In genomic region chr2:43862709-43863108, GRCm38 (mm10) we compare ENCODE assay signal across 31 mouse cellular contexts.
DNase-seq lines count a peak whose midpoint lies in the region; ATAC-seq and TF ChIP-seq lines count a peak whose summit lies in the region.
"Had no signal": no experiment of that assay in that cellular context is flagged by ENCODE, and none has a peak within 500 bp of the region (broad histone marks: within the 10 kb centered on the region; RNA-seq: fewer than 3 reads in every experiment).

No protein-coding gene starts in this region.

- H3K9ac ChIP-seq in forebrain, postnatal 0 days = no peak overlapping the region
- no peak overlapping the region for H3K9ac ChIP-seq in forebrain, embryonic 14.5 days (ENCODE audit: low read length)
- H3K9ac ChIP-seq in MEL (ENCODE audit: control insufficient read depth, low read depth, low read length, poor library complexity, severe bottlenecking) = no peak overlapping the region
- H3K9ac ChIP-seq in kidney, embryonic 15.5 days = no peak overlapping the region
- H3K9ac ChIP-seq: hindbrain, embryonic 13.5 days; limb, embryonic 12.5 days; liver, embryonic 12.5 days; liver, postnatal 0 days; midbrain, embryonic 15.5 days; stomach, embryonic 15.5 days had no signal

- TF ChIP-seq EP300 in MEL (IDR thresholded peaks at IDR 0.05; ENCODE audit: low read depth in 1 of 2, low read length in 2 of 2) = no peak

- no peaks in the 10 kb centered on the region for H3K4me1 ChIP-seq in forebrain, postnatal 0 days (ENCODE audit: insufficient read depth)
- H3K4me1 ChIP-seq in forebrain, embryonic 14.5 days (ENCODE audit: control insufficient read depth, insufficient read depth, low read length) = no peaks in the 10 kb centered on the region
- H3K4me1 ChIP-seq in MEL (ENCODE audit: control insufficient read depth in 1 of 2, insufficient read depth in 2 of 2, low read length in 2 of 2) = no peaks in the 10 kb centered on the region
- no peaks in the 10 kb centered on the region for H3K4me1 ChIP-seq in kidney, embryonic 15.5 days
- H3K4me1 ChIP-seq: hindbrain, embryonic 13.5 days; limb, embryonic 12.5 days; liver, embryonic 12.5 days; midbrain, embryonic 10.5 days; midbrain, embryonic 15.5 days; stomach, embryonic 15.5 days had no signal

- H3K79me2 ChIP-seq in MEL (ENCODE audit: control insufficient read depth, insufficient read depth, low read length, poor library complexity) = no peaks in the 10 kb centered on the region

- no peaks in the 10 kb centered on the region for H3K27me3 ChIP-seq in forebrain, postnatal 0 days (ENCODE audit: insufficient read depth, low read length)
- H3K27me3 ChIP-seq in forebrain, embryonic 14.5 days (replicated peaks; ENCODE audit: control insufficient read depth, insufficient read depth, low read length) = no peaks in the 10 kb centered on the region
- H3K27me3 ChIP-seq in MEL (ENCODE audit: control insufficient read depth in 1 of 2, insufficient read depth in 2 of 2, low read length in 2 of 2) = no peaks in the 10 kb centered on the region
- H3K27me3 ChIP-seq in kidney, embryonic 15.5 days = no peaks in the 10 kb centered on the region
- H3K27me3 ChIP-seq: hindbrain, embryonic 13.5 days; limb, embryonic 12.5 days; liver, embryonic 12.5 days; midbrain, embryonic 15.5 days; Patski; stomach, embryonic 15.5 days had no signal

- no peak for TF ChIP-seq RAD21 in MEL (IDR thresholded peaks at IDR 0.05; ENCODE audit: low read depth, low read length)

- peak; percentile 54 for ATAC-seq in forebrain, postnatal 0 days
- ATAC-seq in forebrain, embryonic 14.5 days = no peak
- ATAC-seq in hematopoietic stem cell, adult 5-6 weeks (replicated peaks in 1 of 2; ENCODE audit: insufficient read depth in 1 of 2, low FRiP score in 2 of 2, low TSS enrichment in 1 of 2, low read depth in 1 of 2, poor library complexity in 2 of 2, severe bottlenecking in 2 of 2) = peak; percentile 59 to 75; a peak in 3 of 4 replicates
- no peak for ATAC-seq in kidney, embryonic 15.5 days (replicated peaks; ENCODE audit: low FRiP score)
- ATAC-seq: CD4-positive, CD25-positive, alpha-beta regulatory T cell, adult 4 months; intestine, embryonic 16.5 days; liver, embryonic 12.5 days; liver, postnatal 0 days; midbrain, embryonic 15.5 days; Patski had no signal

- no peak for TF ChIP-seq CTCF in forebrain, postnatal 0 days (IDR thresholded peaks at IDR 0.05; ENCODE audit: low read depth)
- no peak for TF ChIP-seq CTCF in MEL (IDR thresholded peaks at IDR 0.05 in 2 of 3, conservative IDR thresholded peaks at IDR 0.05 in 1 of 3; ENCODE audit: control insufficient read depth in 1 of 3, insufficient read depth in 1 of 3, low read depth in 2 of 3, low read length in 3 of 3, poor library complexity in 1 of 3, severe bottlenecking in 1 of 3)

- DNase-seq in forebrain, postnatal 0 days = peak; percentile 38
- DNase-seq in forebrain, embryonic 14.5 days (ENCODE audit: low spot score) = no peak
- peak; percentile 56 for DNase-seq in MEL (ENCODE audit: low read depth, low spot score)
- DNase-seq in ovary, adult 18-20 months (ENCODE audit: low spot score) = no peak
- no peak for DNase-seq in left cerebral cortex, adult 11 months (ENCODE audit: low spot score)
- DNase-seq: adrenal gland, postnatal 10 days; cerebellum, adult 18-20 months; cerebellum, postnatal 10 days; gastrocnemius, postnatal 14 days; heart, adult 18-20 months; heart, postnatal 36 days; kidney, adult 9 months; kidney, postnatal 25 days; liver, postnatal 0 days; lung, postnatal 10 days; right cerebral cortex, adult 18-20 months had no signal

- no peak overlapping the region for H3K27ac ChIP-seq in forebrain, postnatal 0 days (ENCODE audit: low read depth, low read length)
- H3K27ac ChIP-seq in forebrain, embryonic 14.5 days (ENCODE audit: low read depth, low read length) = no peak overlapping the region
- no peak overlapping the region for H3K27ac ChIP-seq in MEL (ENCODE audit: control insufficient read depth, low read depth, low read length)
- H3K27ac ChIP-seq in kidney, embryonic 15.5 days = no peak overlapping the region
- H3K27ac ChIP-seq: hindbrain, embryonic 13.5 days; left cerebral cortex, adult 2 months; limb, embryonic 12.5 days; liver, embryonic 12.5 days; macrophage; midbrain, embryonic 10.5 days; midbrain, embryonic 15.5 days; stomach, embryonic 15.5 days had no signal

- H3K4me3 ChIP-seq in forebrain, postnatal 0 days (ENCODE audit: low read depth, low read length) = no peak overlapping the region
- H3K4me3 ChIP-seq in forebrain, embryonic 14.5 days (ENCODE audit: low read depth, low read length) = no peak overlapping the region
- no peak overlapping the region for H3K4me3 ChIP-seq in MEL (ENCODE audit: control insufficient read depth in 1 of 2, insufficient read depth in 1 of 2, low read depth in 2 of 2, low read length in 2 of 2)
- H3K4me3 ChIP-seq in kidney, embryonic 15.5 days (replicated peaks) = no peak overlapping the region
- H3K4me3 ChIP-seq: erythroblast, embryonic 14.5 days; hindbrain, embryonic 13.5 days; left cerebral cortex, adult 2 months; limb, embryonic 12.5 days; liver, embryonic 12.5 days; midbrain, embryonic 10.5 days; midbrain, embryonic 15.5 days; stomach, embryonic 15.5 days had no signal

- H3K9me3 ChIP-seq in forebrain, postnatal 0 days (ENCODE audit: low read length) = no peaks in the 10 kb centered on the region
- H3K9me3 ChIP-seq in forebrain, embryonic 14.5 days (replicated peaks; ENCODE audit: control insufficient read depth, low read length) = no peaks in the 10 kb centered on the region
- H3K9me3 ChIP-seq in MEL (replicated peaks; ENCODE audit: insufficient read depth, low read length) = no peaks in the 10 kb centered on the region
- H3K9me3 ChIP-seq in kidney, embryonic 15.5 days (replicated peaks) = no peaks in the 10 kb centered on the region
- H3K9me3 ChIP-seq: hindbrain, embryonic 13.5 days; limb, embryonic 12.5 days; liver, embryonic 12.5 days; midbrain, embryonic 10.5 days; midbrain, embryonic 15.5 days; stomach, embryonic 15.5 days had no signal

- no peaks in the 10 kb centered on the region for H3K36me3 ChIP-seq in forebrain, postnatal 0 days (ENCODE audit: insufficient read depth)
- H3K36me3 ChIP-seq in forebrain, embryonic 14.5 days (ENCODE audit: control insufficient read depth, insufficient read depth, low read length) = no peaks in the 10 kb centered on the region
- 0 out of 4 replicates have a peak, but pooled peaks cover 0 to 2% of the 10 kb centered on the region in 2 experiments for H3K36me3 ChIP-seq in MEL (ENCODE audit: control insufficient read depth in 1 of 2, insufficient read depth in 2 of 2, low read length in 2 of 2)
- H3K36me3 ChIP-seq in kidney, embryonic 15.5 days = no peaks in the 10 kb centered on the region
- H3K36me3 ChIP-seq: hindbrain, embryonic 13.5 days; limb, embryonic 12.5 days; liver, embryonic 12.5 days; midbrain, embryonic 10.5 days; midbrain, embryonic 15.5 days; stomach, embryonic 15.5 days had no signal

- H3K4me2 ChIP-seq in forebrain, postnatal 0 days (ENCODE audit: low read depth) = no peak overlapping the region
- no peak overlapping the region for H3K4me2 ChIP-seq in forebrain, embryonic 14.5 days (ENCODE audit: low read length)
- H3K4me2 ChIP-seq in kidney, embryonic 15.5 days = no peak overlapping the region
- H3K4me2 ChIP-seq: heart, embryonic 11.5 days; hindbrain, embryonic 13.5 days; limb, embryonic 12.5 days; liver, embryonic 12.5 days; midbrain, embryonic 15.5 days; stomach, embryonic 15.5 days had no signal

- no peak for TF ChIP-seq POLR2A in MEL (IDR thresholded peaks at IDR 0.05; ENCODE audit: control insufficient read depth in 1 of 2, insufficient read depth in 1 of 2, low read depth in 1 of 2, low read length in 2 of 2, poor library complexity in 1 of 2)

- WGBS in forebrain, postnatal 0 days = 47% methylated on average over 5 of the region's 5 CpGs
- WGBS in forebrain, embryonic 14.5 days = 56% methylated on average over 5 of the region's 5 CpGs
- WGBS in kidney, embryonic 15.5 days = 82% methylated on average over 5 of the region's 5 CpGs

TF ChIP-seq in MEL, 35 proteins besides CTCF, POLR2A, EP300 and RAD21:
- TF ChIP-seq SIN3A (IDR thresholded peaks at IDR 0.05; ENCODE audit: low read length) (no peak), KAT2A (conservative IDR thresholded peaks at IDR 0.05; ENCODE audit: low read depth, low read length) (no peak), POLR2AphosphoS2 (IDR thresholded peaks at IDR 0.05; ENCODE audit: low read length) (no peak), CHD2 (IDR thresholded peaks at IDR 0.05; ENCODE audit: low read length) (no peak), MAFK (IDR thresholded peaks at IDR 0.05; ENCODE audit: borderline replicate concordance, low read depth, low read length) (no peak), E2F4 (IDR thresholded peaks at IDR 0.05; ENCODE audit: borderline replicate concordance, low read depth, low read length) (no peak), JUND (IDR thresholded peaks at IDR 0.05; ENCODE audit: low read depth, low read length) (no peak), ZC3H11A (IDR thresholded peaks at IDR 0.05; ENCODE audit: low read depth, low read length) (no peak), NELFE (IDR thresholded peaks at IDR 0.05; ENCODE audit: low read depth, low read length) (no peak), MXI1 (IDR thresholded peaks at IDR 0.05; ENCODE audit: low read depth, low read length) (no peak), TCF12 (IDR thresholded peaks at IDR 0.05; ENCODE audit: low read depth, low read length) (no peak), ZNF384 (IDR thresholded peaks at IDR 0.05; ENCODE audit: low read depth, low read length) (no peak), TAL1 (IDR thresholded peaks at IDR 0.05; ENCODE audit: low read length) (no peak), UBTF (IDR thresholded peaks at IDR 0.05; ENCODE audit: borderline replicate concordance, insufficient read depth, low read depth, low read length) (no peak), RCOR1 (IDR thresholded peaks at IDR 0.05; ENCODE audit: low read depth, low read length) (no peak), HCFC1 (IDR thresholded peaks at IDR 0.05; ENCODE audit: low read depth, low read length) (no peak)
TF ChIP-seq in MEL: peak in this region for 0.

Comparison
In these comparisons a context has a peak if more than half of its experiments do, and no peak if none do; other contexts are left out.
1. ATAC-seq: peak in forebrain, postnatal 0 days (single experiment) and hematopoietic stem cell, adult 5-6 weeks (2 of 2); none in forebrain, embryonic 14.5 days (single experiment) and kidney, embryonic 15.5 days (single experiment).
2. DNase-seq: peak in forebrain, postnatal 0 days (single experiment) and MEL (single experiment); none in forebrain, embryonic 14.5 days (single experiment), ovary, adult 18-20 months (single experiment) and left cerebral cortex, adult 11 months (single experiment).